Mouse (Mus musculus): ENCODE measurements around the gene 4930579F01Rik. TPM values are rescaled to one million over a fixed set of nuclear protein-coding genes. Genes with fewer than 3 reads are reported as not detected.

Gene 4930579F01Rik
- polyA plus RNA-seq, 1 experiment from 2014 or later: not detected

GRCm38 (mm10) chr3:138173291-138173690 is 20.3 kb downstream of the 4930579F01Rik start:
- Histone ChIP-seq H3K9me3 (no peaks in the 10 kb centered on the region), H3K27me3 (ENCODE audit: insufficient read depth, poor library complexity, severe bottlenecking) (no peaks in the 10 kb centered on the region), H3K27ac (no peak overlapping the region), H3K36me3 (no peaks in the 10 kb centered on the region), H3K4me1 (0 out of 2 replicates have a peak, but pooled peaks cover 5% of the 10 kb centered on the region), H3K4me3 (no peak overlapping the region)
- 72% methylated on average over 10 of the region's 10 CpGs for WGBS
- DNase-seq (ENCODE audit: low spot score): peak; percentile 39

GRCm38 (mm10) chr3:138162553-138163183 is 31.0 kb downstream of the 4930579F01Rik start:
- DNase-seq (ENCODE audit: low spot score): no peak
- Histone ChIP-seq H3K27ac (no peak overlapping the region), H3K27me3 (ENCODE audit: insufficient read depth, poor library complexity, severe bottlenecking) (no peaks in the 10 kb centered on the region), H3K4me1 (0 out of 2 replicates have a peak, but pooled peaks cover 6% of the 10 kb centered on the region), H3K4me3 (no peak overlapping the region), H3K9me3 (no peaks in the 10 kb centered on the region), H3K36me3 (0 out of 2 replicates have a peak, but pooled peaks cover 2% of the 10 kb centered on the region)
- 60% methylated on average over 4 of the region's 4 CpGs for WGBS

- Histone ChIP-seq H3K27ac (no peak overlapping the region), H3K4me1 (0 out of 2 replicates have a peak, but pooled peaks cover 6% of the 10 kb centered on the region), H3K27me3 (ENCODE audit: insufficient read depth, poor library complexity, severe bottlenecking) (no peaks in the 10 kb centered on the region), H3K9me3 (no peaks in the 10 kb centered on the region), H3K36me3 (peaks cover 5% of the 10 kb centered on the region), H3K4me3 (no peak overlapping the region)
- peak; percentile 57 for DNase-seq (ENCODE audit: low spot score)
- WGBS: 84% methylated on average over 10 of the region's 10 CpGs
These were observed 32.0 kb downstream of the 4930579F01Rik start for GRCm38 (mm10) chr3:138161623-138162022.

- Histone ChIP-seq H3K4me1 (no peaks in the 10 kb centered on the region), H3K4me3 (no peak overlapping the region), H3K27me3 (ENCODE audit: insufficient read depth, poor library complexity, severe bottlenecking) (no peaks in the 10 kb centered on the region), H3K27ac (no peak overlapping the region), H3K36me3 (peaks cover 26% of the 10 kb centered on the region), H3K9me3 (no peaks in the 10 kb centered on the region)
- WGBS: 74% methylated on average over 10 of the region's 10 CpGs
- no peak for DNase-seq (ENCODE audit: low spot score)
These were observed 37.0 kb downstream of the 4930579F01Rik start for GRCm38 (mm10) chr3:138156651-138157050.

GRCm38 (mm10) chr3:138155062-138155461 is 38.6 kb downstream of the 4930579F01Rik start:
- no peaks in the 10 kb centered on the region for H3K27me3 ChIP-seq (ENCODE audit: insufficient read depth, poor library complexity, severe bottlenecking)
- H3K36me3 ChIP-seq: peaks cover 32% of the 10 kb centered on the region
- H3K4me1 ChIP-seq: no peaks in the 10 kb centered on the region
- H3K27ac ChIP-seq: no peak overlapping the region
- H3K4me3 ChIP-seq: no peak overlapping the region
- WGBS: 88% methylated on average over 4 of the region's 4 CpGs
- H3K9me3 ChIP-seq: no peaks in the 10 kb centered on the region
- DNase-seq (ENCODE audit: low spot score): no peak

- Histone ChIP-seq H3K9me3 (no peaks in the 10 kb centered on the region), H3K36me3 (peaks cover 38% of the 10 kb centered on the region), H3K27me3 (ENCODE audit: insufficient read depth, poor library complexity, severe bottlenecking) (no peaks in the 10 kb centered on the region), H3K27ac (no peak overlapping the region), H3K4me3 (no peak overlapping the region), H3K4me1 (no peaks in the 10 kb centered on the region)
- WGBS: 86% methylated on average over 2 of the region's 2 CpGs
- no peak for DNase-seq (ENCODE audit: low spot score)
These were observed 44.8 kb downstream of the 4930579F01Rik start for GRCm38 (mm10) chr3:138148811-138149210.

- 7% methylated on average over 8 of the region's 8 CpGs for WGBS
- Histone ChIP-seq H3K27ac (peak within 1 kb of the TSS; percentile 96), H3K27me3 (ENCODE audit: insufficient read depth, poor library complexity, severe bottlenecking) (no peaks in the 10 kb centered on the region), H3K4me3 (peak within 1 kb of the TSS; percentile 73), H3K36me3 (peaks cover 16% of the 10 kb centered on the region), H3K4me1 (peaks cover 3% of the 10 kb centered on the region; the same call in 1 of the 2 replicates), H3K9me3 (no peaks in the 10 kb centered on the region)
- DNase-seq (ENCODE audit: low spot score): peak; percentile 84
These were observed 48.9 kb downstream of the 4930579F01Rik start, which contains the start of gene Mttp for GRCm38 (mm10) chr3:138144642-138145171. Mttp (minus strand) TSS chr3:138144968.

GRCm38 (mm10) chr3:138144060-138144641 is 49.5 kb downstream of the 4930579F01Rik start:
- Histone ChIP-seq H3K4me1 (peaks cover 3% of the 10 kb centered on the region; the same call in 1 of the 2 replicates), H3K36me3 (peaks cover 10% of the 10 kb centered on the region), H3K4me3 (peak overlapping the region; percentile 73), H3K9me3 (no peaks in the 10 kb centered on the region), H3K27me3 (ENCODE audit: insufficient read depth, poor library complexity, severe bottlenecking) (no peaks in the 10 kb centered on the region), H3K27ac (peak overlapping the region; percentile 96)
- WGBS: under 1% methylated on average over 18 of the region's 18 CpGs
- no peak for DNase-seq (ENCODE audit: low spot score)

- no peaks in the 10 kb centered on the region for H3K27me3 ChIP-seq (ENCODE audit: insufficient read depth, poor library complexity, severe bottlenecking)
- peaks cover 4% of the 10 kb centered on the region for H3K36me3 ChIP-seq
- under 1% methylated on average over 70 of the region's 70 CpGs for WGBS
- peaks cover 3% of the 10 kb centered on the region; the same call in 1 of the 2 replicates for H3K4me1 ChIP-seq
- no peaks in the 10 kb centered on the region for H3K9me3 ChIP-seq
- peak within 1 kb of the TSS; percentile 96 for H3K27ac ChIP-seq
- peak within 1 kb of the TSS; percentile 73 for H3K4me3 ChIP-seq
- peak; percentile 99 for DNase-seq (ENCODE audit: low spot score)
These were observed 50.1 kb downstream of the 4930579F01Rik start, which contains the start of gene Trmt10a for GRCm38 (mm10) chr3:138143315-138144059. Trmt10a (plus strand) TSS chr3:138143448.

- WGBS: 9% methylated on average over 12 of the region's 12 CpGs
These were observed 50.8 kb downstream of the 4930579F01Rik start for GRCm38 (mm10) chr3:138142733-138143314.

GRCm38 (mm10) chr3:138142052-138142732 is 51.4 kb downstream of the 4930579F01Rik start:
- no peak for DNase-seq (ENCODE audit: low spot score)
- H3K4me3 ChIP-seq: peak overlapping the region; percentile 73
- whole genome bisulfite sequencing: 64% methylated on average over 4 of the region's 4 CpGs
- peaks cover 3% of the 10 kb centered on the region; the same call in 1 of the 2 replicates for H3K4me1 ChIP-seq
- H3K27me3 ChIP-seq (ENCODE audit: insufficient read depth, poor library complexity, severe bottlenecking): no peaks in the 10 kb centered on the region
- peak overlapping the region; percentile 96 for H3K27ac ChIP-seq
- no peaks in the 10 kb centered on the region for H3K9me3 ChIP-seq
- peaks cover 3% of the 10 kb centered on the region; the same call in 1 of the 2 replicates for H3K36me3 ChIP-seq

More at GRCm38 (mm10) chr3:138142733-138143314, 50.8 kb downstream of the 4930579F01Rik start:
- H3K27me3 ChIP-seq (ENCODE audit: insufficient read depth, poor library complexity, severe bottlenecking): no peaks in the 10 kb centered on the region
- H3K9me3 ChIP-seq: no peaks in the 10 kb centered on the region
- peak overlapping the region; percentile 96 for H3K27ac ChIP-seq
- peaks cover 3% of the 10 kb centered on the region; the same call in 1 of the 2 replicates for H3K4me1 ChIP-seq
- no peak for DNase-seq (ENCODE audit: low spot score)
- peaks cover 3% of the 10 kb centered on the region; the same call in 1 of the 2 replicates for H3K36me3 ChIP-seq
- H3K4me3 ChIP-seq: peak overlapping the region; percentile 73

- no peak overlapping the region for H3K27ac ChIP-seq
- H3K4me1 ChIP-seq: peaks cover 3% of the 10 kb centered on the region; the same call in 1 of the 2 replicates
- 82% methylated on average over 6 of the region's 6 CpGs for WGBS
These were observed 54.0 kb downstream of the 4930579F01Rik start for GRCm38 (mm10) chr3:138139663-138140062.

More at GRCm38 (mm10) chr3:138139663-138140062, 54.0 kb downstream of the 4930579F01Rik start:
- DNase-seq (ENCODE audit: low spot score): no peak
- Histone ChIP-seq H3K4me3 (no peak overlapping the region), H3K27me3 (ENCODE audit: insufficient read depth, poor library complexity, severe bottlenecking) (no peaks in the 10 kb centered on the region), H3K36me3 (peaks cover 3% of the 10 kb centered on the region; the same call in 1 of the 2 replicates), H3K9me3 (no peaks in the 10 kb centered on the region)
